Mouse (Mus musculus) myocyte (in vitro differentiated cells): ENCODE measurements around the gene Gm49333.

ENCODE experiments used
- E2F4 ChIP-seq: IDR thresholded peaks from one replicate; pipeline ENCODE4 v1.6.1; 2011; ENCODE audit warnings: mild to moderate bottlenecking, control low read depth, moderate library complexity; ENCODE audit not compliant: insufficient read depth
- TCF3 ChIP-seq: IDR thresholded peaks from one replicate; pipeline ENCODE4 v1.6.1; 2011; ENCODE audit warnings: low read depth, control low read depth; ENCODE audit not compliant: insufficient read length
- USF1 ChIP-seq: IDR thresholded peaks from one replicate; pipeline ENCODE4 v1.6.1; 2011; ENCODE audit warnings: low read depth, mild to moderate bottlenecking, control low read depth, moderate library complexity

GRCm38 (mm10) chr16:20653315-20653714, 41.9 kb downstream of the Gm49333 start:
- no peak for TF ChIP-seq USF1
- TF ChIP-seq E2F4 = no peak
- no peak for TF ChIP-seq TCF3
